In the genomic region with DNA sequence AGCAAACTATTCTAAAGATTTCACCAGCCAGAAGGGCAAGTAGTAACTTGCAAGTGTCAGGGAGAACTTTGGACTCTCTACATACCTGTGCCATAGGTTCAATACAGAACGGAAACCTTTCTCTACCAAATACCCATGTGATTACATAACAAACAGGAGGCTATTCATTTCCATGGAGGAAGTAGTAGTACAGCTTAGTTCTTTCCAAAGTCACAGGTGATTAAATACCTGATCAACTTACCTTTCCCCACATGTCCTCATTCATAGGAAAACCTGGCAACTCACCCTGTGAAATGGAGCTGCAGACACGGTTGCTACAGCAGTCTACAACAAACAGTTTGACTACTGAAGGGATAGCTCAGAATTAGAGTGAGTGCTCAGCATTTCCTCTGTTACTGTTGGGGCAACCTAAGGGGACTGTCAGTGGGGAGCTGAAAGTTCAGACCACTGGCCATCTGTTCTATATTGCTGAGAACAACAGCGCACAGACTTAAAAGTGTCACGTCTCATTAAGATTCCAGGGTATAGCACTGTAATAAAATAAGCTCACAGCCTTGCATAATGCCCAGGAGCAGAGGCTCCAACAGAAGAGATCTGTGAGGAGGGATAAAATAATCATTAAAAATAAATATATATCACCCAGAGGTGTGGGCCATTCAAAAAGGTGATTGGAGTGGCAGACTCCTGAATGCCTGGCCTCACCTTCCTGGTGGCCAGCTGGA, we compare ENCODE assay signal across 20 mouse cellular contexts. TPM values are rescaled to one million over a fixed set of nuclear protein-coding genes. Genes with fewer than 3 reads are reported as not detected.
DNase-seq lines count a peak whose midpoint lies in the region; ATAC-seq and TF ChIP-seq lines count a peak whose summit lies in the region.
"Had no signal": no experiment of that assay in that cellular context is flagged by ENCODE, and none has a peak within 500 bp of the region (broad histone marks: within the 10 kb centered on the region; RNA-seq: fewer than 3 reads in every experiment).

No protein-coding gene starts in this region.

- H3K36me3 ChIP-seq in neural tube, embryonic 11.5 days (ENCODE audit: control insufficient read depth, insufficient read depth, low read length) = no peaks in the 10 kb centered on the region
- H3K36me3 ChIP-seq in limb, embryonic 14.5 days (ENCODE audit: control insufficient read depth, insufficient read depth, low read length) = no peaks in the 10 kb centered on the region
- H3K36me3 ChIP-seq: lung, embryonic 15.5 days had no signal

- no peaks in the 10 kb centered on the region for H3K4me1 ChIP-seq in neural tube, embryonic 11.5 days (ENCODE audit: control insufficient read depth, insufficient read depth, low read length)
- peaks cover 9% of the 10 kb centered on the region for H3K4me1 ChIP-seq in limb, embryonic 14.5 days (ENCODE audit: control insufficient read depth, insufficient read depth, low read length)
- H3K4me1 ChIP-seq: lung, embryonic 15.5 days had no signal

- H3K9me3 ChIP-seq in neural tube, embryonic 11.5 days (ENCODE audit: control insufficient read depth, low read length) = no peaks in the 10 kb centered on the region
- H3K9me3 ChIP-seq in limb, embryonic 14.5 days (ENCODE audit: control insufficient read depth, low read length) = no peaks in the 10 kb centered on the region
- H3K9me3 ChIP-seq: lung, embryonic 15.5 days had no signal

- peak; percentile 39 for ATAC-seq in neural tube, embryonic 11.5 days (ENCODE audit: insufficient read depth, low FRiP score, low TSS enrichment)
- ATAC-seq in limb, embryonic 14.5 days (ENCODE audit: low FRiP score, low read depth) = 0 out of 2 replicates have a peak, but pooled peaks have one; percentile 15

- no peak overlapping the region for H3K4me2 ChIP-seq in neural tube, embryonic 11.5 days (ENCODE audit: low read depth)
- no peak overlapping the region for H3K4me2 ChIP-seq in limb, embryonic 14.5 days (replicated peaks; ENCODE audit: low read depth, low read length, severe bottlenecking)
- H3K4me2 ChIP-seq: lung, embryonic 15.5 days had no signal

- intact Hi-C loops in heart, postnatal 36 days (cut with DNase I) = no loop called here

- H3K4me3 ChIP-seq in neural tube, embryonic 11.5 days (ENCODE audit: low read depth, low read length) = no peak overlapping the region
- H3K4me3 ChIP-seq in limb, embryonic 14.5 days (replicated peaks; ENCODE audit: low read length) = no peak overlapping the region
- H3K4me3 ChIP-seq: lung, embryonic 15.5 days had no signal

- no peak for TF ChIP-seq POLR2A in limb, embryonic 14.5 days (IDR thresholded peaks at IDR 0.05; ENCODE audit: borderline replicate concordance, extremely low read depth, insufficient read depth, insufficient read length)

- H3K27ac ChIP-seq in neural tube, embryonic 11.5 days (ENCODE audit: low read depth, low read length) = no peak overlapping the region
- H3K27ac ChIP-seq in limb, embryonic 14.5 days (replicated peaks; ENCODE audit: low read depth, low read length) = no peak overlapping the region
- H3K27ac ChIP-seq: lung, embryonic 15.5 days had no signal

- WGBS in neural tube, embryonic 11.5 days = 58% methylated on average over 4 of the region's 4 CpGs
- WGBS in limb, embryonic 14.5 days = 34% methylated on average over 4 of the region's 4 CpGs

- no peak overlapping the region for H3K9ac ChIP-seq in neural tube, embryonic 11.5 days (ENCODE audit: low read length)
- H3K9ac ChIP-seq in limb, embryonic 14.5 days (ENCODE audit: low read depth, low read length, severe bottlenecking) = no peak overlapping the region
- H3K9ac ChIP-seq: lung, embryonic 15.5 days had no signal

- DNase-seq in heart, adult 11 months = peak; percentile 39
- no peak for DNase-seq in heart, postnatal 36 days
- no peak for DNase-seq in neural tube, embryonic 11.5 days (ENCODE audit: low spot score)
- DNase-seq in neural tube, embryonic 10.5 days (ENCODE audit: extremely low spot score, low spot score) = no peak
- DNase-seq in limb, embryonic 14.5 days (ENCODE audit: low spot score) = no peak
- DNase-seq in yolk sac, embryonic 10.5 days (ENCODE audit: low spot score) = peak; percentile 13
- DNase-seq in urinary bladder, postnatal 14 days (ENCODE audit: low spot score) = no peak
- no peak for DNase-seq in adrenal gland, postnatal 14 days
- DNase-seq: adrenal gland, postnatal 25 days; kidney, adult 18-20 months; right cerebral cortex, postnatal 14 days; thymus, adult 18-20 months had no signal

- no peaks in the 10 kb centered on the region for H3K27me3 ChIP-seq in neural tube, embryonic 11.5 days (ENCODE audit: control insufficient read depth, insufficient read depth, low read length)
- no peaks in the 10 kb centered on the region for H3K27me3 ChIP-seq in limb, embryonic 14.5 days (ENCODE audit: control insufficient read depth, insufficient read depth, low read length)
- H3K27me3 ChIP-seq: lung, embryonic 15.5 days had no signal

RNA-seq across cellular contexts. Expression of gene Fmo6, which starts 9.7 kb away (rescaled TPM):
- total RNA-seq in heart, postnatal 36 days (2021) = not detected
- not detected in 2 replicates for polyA plus RNA-seq in neural tube, embryonic 11.5 days (2014; fragmentation: Nextera tagmentation; extraction: Ambion mirVana)
- 1.1 and 1.4 TPM in 2 replicates for polyA plus RNA-seq in limb, embryonic 14.5 days (2012; rRNA removed)
- 0.84 and 0.85 TPM in 2 replicates for polyA plus RNA-seq in limb, embryonic 14.5 days (2014; fragmentation: Nextera tagmentation; extraction: Ambion mirVana)
- not detected in 2 replicates for total RNA-seq in adrenal gland, postnatal 14 days (2021)
- total RNA-seq: adrenal gland, postnatal 25 days; ES-E14; left cerebral cortex, adult 18-20 months; liver, adult 2 months; megakaryocyte progenitor cell, adult 5-6 weeks had no signal
- polyA plus RNA-seq: C2C12; heart, postnatal 0 days; large intestine, adult 2 months; liver, adult 2 months; lung, embryonic 15.5 days had no signal

RNA-seq across cellular contexts. Expression of gene Fmo3, which starts 37.3 kb away (rescaled TPM):
- total RNA-seq in heart, postnatal 36 days (2021) = not detected
- not detected in 2 replicates for polyA plus RNA-seq in neural tube, embryonic 11.5 days (2014; fragmentation: Nextera tagmentation; extraction: Ambion mirVana)
- 0.06 TPM in 1 of 2 replicates, not detected in the other for polyA plus RNA-seq in limb, embryonic 14.5 days (2012; rRNA removed)
- polyA plus RNA-seq in limb, embryonic 14.5 days (2014; fragmentation: Nextera tagmentation; extraction: Ambion mirVana) = 0.08 TPM in 1 of 2 replicates, not detected in the other
- total RNA-seq in adrenal gland, postnatal 14 days (2021) = 0.49 and 7.9 TPM in 2 replicates
- total RNA-seq: adrenal gland, postnatal 25 days; ES-E14; left cerebral cortex, adult 18-20 months; megakaryocyte progenitor cell, adult 5-6 weeks had no signal
- polyA plus RNA-seq: C2C12; heart, postnatal 0 days; large intestine, adult 2 months; lung, embryonic 15.5 days had no signal

RNA-seq across cellular contexts. Expression of gene Fmo2, which starts 48.5 kb away (rescaled TPM):
- 10 to 100 TPM; 40.6 to 56.9 TPM for total RNA-seq in heart, postnatal 36 days (2021)
- polyA plus RNA-seq in neural tube, embryonic 11.5 days (2014; fragmentation: Nextera tagmentation; extraction: Ambion mirVana) = 0.19 TPM in 1 of 2 replicates, not detected in the other
- 1.5 and 2.1 TPM in 2 replicates for polyA plus RNA-seq in limb, embryonic 14.5 days (2012; rRNA removed)
- polyA plus RNA-seq in limb, embryonic 14.5 days (2014; fragmentation: Nextera tagmentation; extraction: Ambion mirVana) = 1.5 TPM in 2 replicates
- total RNA-seq in adrenal gland, postnatal 14 days (2021) = 36.1 and 53.8 TPM in 2 replicates
- total RNA-seq: ES-E14; megakaryocyte progenitor cell, adult 5-6 weeks had no signal
- polyA plus RNA-seq: C2C12 had no signal

Comparison
In these comparisons a context has a peak if more than half of its experiments do, and no peak if none do; other contexts are left out.
1. DNase-seq: peak in heart, adult 11 months (single experiment) and yolk sac, embryonic 10.5 days (single experiment); none in heart, postnatal 36 days (0 of 2), neural tube, embryonic 11.5 days (single experiment), neural tube, embryonic 10.5 days (single experiment), limb, embryonic 14.5 days (single experiment), urinary bladder, postnatal 14 days (single experiment) and adrenal gland, postnatal 14 days (single experiment).